Mouse (Mus musculus) right cerebral cortex, postnatal 4 days (tissue): ENCODE results near the gene Cdk5rap2.

Source experiments
- DNase-seq: peaks from one replicate; pipeline ENCODE4 v3.0.0-alpha.2; 2022

Cdk5rap2 gene

GRCm38 (mm10) chr4:70335444-70336144, 74.6 kb downstream of the Cdk5rap2 start:
- DNase-seq: no peak

GRCm38 (mm10) chr4:70334995-70335394, 75.2 kb downstream of the Cdk5rap2 start:
- no peak for DNase-seq

GRCm38 (mm10) chr4:70332981-70333380, 77.3 kb downstream of the Cdk5rap2 start:
- no peak for DNase-seq

DNA sequence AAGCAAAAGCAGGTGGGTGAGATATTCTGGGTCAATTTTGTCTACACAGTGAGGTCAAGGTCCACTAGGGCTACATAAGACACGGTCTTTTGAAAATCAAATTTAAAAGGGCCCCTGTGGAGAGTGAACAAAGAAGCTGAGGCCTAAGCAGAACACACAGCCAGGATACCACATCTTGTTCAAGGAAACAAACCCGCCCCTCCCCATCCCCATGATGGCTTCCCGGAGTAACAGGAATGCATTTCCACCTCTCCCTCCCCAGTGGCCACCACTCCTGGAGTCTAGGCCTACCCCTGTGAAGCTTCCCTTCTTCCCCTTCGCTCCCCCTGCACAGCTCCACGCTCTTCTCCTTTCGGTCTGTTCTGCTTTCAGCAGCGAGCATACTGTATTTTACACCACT, 77.7 kb downstream of the Cdk5rap2 start:
- no peak for DNase-seq

GRCm38 (mm10) chr4:70331181-70331580, 79.1 kb downstream of the Cdk5rap2 start:
- no peak for DNase-seq

DNA sequence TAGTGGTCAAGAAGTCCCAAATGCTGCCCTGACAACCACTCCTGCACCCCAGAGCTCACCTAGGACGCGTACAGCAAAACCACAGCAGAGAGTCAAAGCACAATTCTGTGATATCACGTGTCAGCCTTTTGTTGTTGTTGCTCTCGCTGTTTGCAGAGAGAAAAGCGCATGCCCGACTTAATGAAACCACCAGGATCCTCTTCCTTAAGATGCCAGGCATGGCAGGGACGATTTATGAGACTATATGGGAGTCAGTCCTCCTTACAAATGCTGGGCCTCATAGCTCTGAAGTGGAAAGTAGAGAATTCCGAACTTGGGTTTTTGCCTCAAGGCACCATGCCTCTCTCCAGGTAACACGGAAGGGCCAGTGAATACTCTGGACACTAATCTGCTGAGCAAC, 82.2 kb downstream of the Cdk5rap2 start:
- no peak for DNase-seq

DNA sequence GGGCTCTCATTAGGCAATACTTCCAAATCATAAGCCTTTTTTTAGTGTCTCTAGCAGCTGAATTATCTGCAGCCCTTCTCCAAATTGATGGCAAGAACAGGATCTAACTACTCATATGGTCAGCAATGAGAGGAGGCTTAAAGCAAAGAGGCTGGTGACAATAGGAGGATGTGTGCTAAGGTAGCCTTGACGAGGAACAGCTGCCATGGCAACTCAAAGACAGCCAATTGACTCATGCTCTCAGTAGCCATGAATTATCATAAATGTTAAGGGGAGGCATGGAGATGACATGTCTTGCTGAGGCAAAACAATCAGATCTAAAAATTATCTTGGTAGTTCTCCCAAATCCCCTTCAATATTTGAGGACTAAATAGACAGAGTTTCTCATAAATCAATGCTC, 82.8 kb downstream of the Cdk5rap2 start:
- DNase-seq: no peak

- DNase-seq: no peak
These were observed 88.7 kb downstream of the Cdk5rap2 start for GRCm38 (mm10) chr4:70321586-70321985.

- DNase-seq: no peak
These were observed 98.1 kb downstream of the Cdk5rap2 start for GRCm38 (mm10) chr4:70312170-70312569.

- DNase-seq: peak; percentile 23
These were observed 98.7 kb downstream of the Cdk5rap2 start for GRCm38 (mm10) chr4:70311530-70311929.

DNA sequence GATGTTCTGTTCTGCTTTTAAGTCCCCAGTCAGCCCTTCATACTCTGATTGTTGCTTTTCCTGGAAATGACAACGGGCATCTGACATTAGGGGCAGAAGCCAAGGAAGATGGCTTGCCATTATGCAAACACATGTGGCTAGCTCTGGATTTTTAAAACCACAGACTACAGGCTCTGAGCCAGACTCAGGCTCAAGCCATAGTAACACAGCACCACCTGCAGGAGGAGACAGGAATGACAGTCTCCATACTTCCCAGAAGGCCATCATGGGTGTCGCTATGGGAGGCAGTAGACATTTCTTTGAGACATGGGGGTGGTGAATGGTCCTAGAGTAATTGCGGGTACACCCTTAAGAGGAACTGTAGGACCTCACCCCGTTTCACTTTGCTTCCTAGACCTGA, 103.0 kb downstream of the Cdk5rap2 start:
- peak; percentile 76 for DNase-seq

DNA sequence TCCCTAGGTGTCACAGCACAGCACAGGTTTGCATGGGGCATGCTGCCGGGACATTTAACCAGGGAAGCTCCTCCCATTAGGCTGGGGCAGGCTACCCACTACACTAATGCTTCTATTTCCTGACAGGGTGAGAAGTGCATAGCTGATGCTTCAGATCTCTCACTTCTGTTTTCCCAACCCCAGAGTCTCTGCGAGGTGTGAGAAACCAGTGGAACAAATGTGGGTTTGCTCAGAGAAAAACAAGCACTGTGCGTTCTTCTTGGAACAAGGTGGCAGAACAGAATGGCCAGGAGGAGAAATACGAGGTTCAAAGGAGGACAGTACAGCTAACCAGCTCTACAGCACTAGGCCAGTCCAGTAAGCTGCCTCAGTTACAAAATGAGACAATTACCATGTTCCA, 106.4 kb downstream of the Cdk5rap2 start:
- DNase-seq: no peak

DNA sequence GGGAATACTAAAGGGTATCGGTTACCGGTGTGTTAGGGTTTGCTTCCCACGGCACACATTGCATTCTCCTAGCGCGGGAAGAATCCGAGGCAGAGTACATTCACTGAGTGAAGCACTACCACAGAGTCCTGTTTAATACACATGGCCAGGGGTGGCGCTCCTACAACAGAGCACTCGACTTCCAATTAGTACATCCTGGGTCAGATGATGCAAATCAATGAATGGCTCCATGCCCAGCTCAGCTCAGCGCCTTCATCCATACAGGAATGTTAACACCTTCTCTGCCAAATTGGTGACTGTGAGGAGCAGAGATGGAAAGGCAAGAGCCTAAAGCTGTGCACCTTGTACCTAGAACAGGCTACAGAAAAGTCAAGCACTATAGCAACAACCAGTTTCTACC, 109.1 kb downstream of the Cdk5rap2 start:
- peak; percentile 38 for DNase-seq

GRCm38 (mm10) chr4:70289361-70289760, 120.9 kb downstream of the Cdk5rap2 start:
- no peak for DNase-seq

DNA sequence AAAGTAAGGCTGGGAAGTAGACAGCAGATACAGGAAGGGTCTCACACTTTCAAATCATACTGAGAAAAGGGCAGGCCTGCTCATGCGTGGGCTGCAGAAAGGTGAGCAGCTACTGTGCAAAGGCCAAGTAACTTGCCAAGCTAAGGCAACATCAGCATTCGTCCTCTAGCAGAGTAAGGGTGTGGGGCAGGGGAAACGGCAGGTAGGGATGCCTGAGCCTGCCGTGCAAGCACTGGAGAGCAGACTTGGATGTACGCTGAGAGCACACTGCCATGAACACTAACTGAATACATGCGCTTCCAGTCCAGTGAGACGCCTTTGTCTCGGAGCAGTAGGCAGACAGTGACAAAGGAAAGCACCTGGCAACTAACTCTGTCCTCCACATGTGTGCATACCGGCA, 127.1 kb downstream of the Cdk5rap2 start:
- no peak for DNase-seq

GRCm38 (mm10) chr4:70278882-70279281, 131.4 kb downstream of the Cdk5rap2 start:
- no peak for DNase-seq

DNA sequence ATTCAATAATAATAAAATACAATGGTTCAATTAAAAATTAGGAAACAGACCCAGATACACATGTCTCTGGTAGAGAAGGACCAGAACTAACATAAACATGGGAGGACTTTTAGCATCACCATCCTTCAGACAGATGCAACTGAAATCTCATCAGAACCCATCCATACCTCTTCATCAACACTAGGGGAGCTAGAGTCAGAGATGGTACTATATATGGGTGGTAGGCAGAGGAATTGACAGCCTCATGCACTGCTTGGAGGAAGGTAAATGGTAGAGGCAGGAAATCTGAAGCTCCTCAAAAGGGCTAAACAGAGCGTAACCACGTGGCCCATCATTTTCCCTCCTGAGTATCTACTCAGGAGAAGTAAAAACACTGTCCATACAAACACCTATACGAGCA, 132.2 kb downstream of the Cdk5rap2 start:
- no peak for DNase-seq

DNA sequence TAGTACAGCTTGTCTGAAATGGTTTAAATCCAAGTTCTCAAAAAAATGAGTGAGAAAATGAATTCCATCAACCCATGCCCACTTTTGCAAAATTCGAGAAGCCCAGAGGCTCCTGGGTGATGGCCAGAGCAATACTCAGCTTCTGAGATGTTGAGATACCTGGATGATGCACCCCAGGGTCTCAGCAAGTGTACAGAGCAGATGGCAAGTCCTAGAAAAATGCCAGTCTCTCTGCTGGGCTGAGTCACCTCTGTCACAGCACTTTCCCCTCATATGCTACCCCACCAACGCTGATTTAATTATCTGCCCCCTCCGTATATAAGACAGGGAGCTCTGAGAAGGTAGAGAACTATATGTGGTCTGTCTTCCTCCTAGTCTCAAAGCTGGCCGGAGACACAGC, 137.3 kb downstream of the Cdk5rap2 start:
- DNase-seq: no peak

DNA sequence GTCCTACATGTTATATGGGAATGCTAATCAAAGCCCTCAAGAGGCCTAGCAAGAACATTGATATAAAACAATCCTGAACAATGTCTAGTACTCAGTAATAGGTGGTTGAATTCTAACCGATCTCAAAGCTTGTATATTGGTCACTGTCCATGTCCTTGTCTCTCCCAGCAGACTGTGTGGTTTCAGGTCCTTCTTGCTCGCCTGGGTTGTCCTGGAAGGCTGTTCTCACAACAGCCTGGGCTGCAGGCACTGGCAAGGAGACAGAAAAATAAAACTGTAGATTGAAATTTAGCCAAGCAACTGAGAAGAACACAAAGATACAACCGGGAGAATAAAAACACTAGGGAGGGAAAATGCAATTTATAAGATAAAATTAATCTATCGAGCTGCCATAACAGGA, 137.7 kb downstream of the Cdk5rap2 start:
- DNase-seq: no peak

DNA sequence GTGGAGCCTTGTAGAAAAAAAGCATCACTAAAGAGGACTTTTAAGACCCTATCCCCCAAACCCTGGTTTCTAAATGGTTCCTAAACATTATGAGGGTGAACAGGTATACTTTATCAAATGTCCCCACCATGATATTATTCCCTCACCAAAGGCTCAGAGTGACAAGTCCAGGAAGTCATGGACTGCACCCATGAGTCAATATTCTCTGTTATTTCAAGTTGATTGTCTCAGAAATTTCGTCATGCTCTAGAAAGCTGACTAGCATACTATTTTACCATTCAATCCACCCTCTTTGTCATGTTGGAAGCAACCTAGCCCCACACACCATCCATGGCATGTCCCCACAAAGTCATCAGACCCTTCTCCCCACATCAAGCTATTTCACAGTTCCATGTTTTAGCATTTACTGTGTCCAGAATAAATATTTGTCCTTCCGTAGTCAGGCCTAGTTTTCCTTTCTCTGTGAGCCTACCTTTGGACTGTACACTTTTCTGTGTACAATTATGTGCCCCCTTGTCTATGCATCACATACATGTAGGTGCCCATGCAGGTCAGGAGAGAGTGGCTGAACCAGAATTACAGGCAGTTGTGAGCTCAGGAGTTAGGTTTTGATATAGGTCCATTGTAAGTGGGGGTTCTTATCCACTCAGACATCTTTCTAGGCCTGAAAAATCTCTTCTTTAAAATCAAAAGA, 142.9 kb downstream of the Cdk5rap2 start:
- no peak for DNase-seq

DNA sequence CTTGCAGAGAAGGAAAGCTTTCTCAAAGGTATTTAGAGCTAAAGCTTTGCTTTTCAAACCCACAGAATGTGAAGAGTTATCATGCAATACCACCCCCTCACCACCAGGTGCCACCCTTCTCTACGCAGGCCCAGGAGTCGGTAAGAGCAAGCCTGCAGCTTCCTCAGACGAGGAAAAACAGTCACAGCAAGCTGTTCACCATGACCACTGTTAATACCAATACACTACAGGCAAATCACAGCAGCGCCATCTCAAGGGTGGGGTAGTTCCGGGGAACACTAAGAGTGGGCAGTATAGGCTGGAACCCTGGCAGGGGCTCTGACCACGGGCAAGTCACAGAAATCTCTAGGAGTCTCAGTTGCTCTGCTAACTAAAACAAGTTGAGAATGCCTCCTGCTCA, 145.0 kb downstream of the Cdk5rap2 start:
- DNase-seq: peak; percentile 56

DNA sequence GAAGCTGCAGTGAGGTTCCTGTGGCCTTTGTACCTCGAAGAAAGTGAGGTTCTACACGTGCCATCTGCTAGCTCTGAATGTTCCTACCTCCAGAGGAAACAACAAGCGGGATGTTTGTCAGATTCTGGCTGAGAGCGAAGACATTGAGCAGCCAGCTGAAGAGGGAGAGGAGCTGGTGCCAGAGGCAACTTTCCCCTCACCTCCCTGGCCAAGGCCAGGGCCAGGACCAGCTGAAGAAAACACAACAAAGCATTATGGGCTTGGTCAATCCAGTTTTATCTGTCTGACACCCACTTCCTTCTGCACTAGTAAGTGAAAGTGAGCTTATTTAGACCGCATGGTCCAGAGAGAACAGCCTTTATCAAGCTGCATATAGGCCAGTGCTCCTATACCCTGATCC, 147.4 kb downstream of the Cdk5rap2 start:
- DNase-seq: no peak

GRCm38 (mm10) chr4:70261315-70261714, 148.9 kb downstream of the Cdk5rap2 start:
- DNase-seq: no peak

GRCm38 (mm10) chr4:70260419-70260807, 149.8 kb downstream of the Cdk5rap2 start:
- no peak for DNase-seq
